Mouse (Mus musculus) gastrocnemius, postnatal 14 days (tissue): ENCODE data around the gene Ikbip. TPM values are rescaled to one million over a fixed set of nuclear protein-coding genes. Genes with fewer than 3 reads are reported as not detected.

Experiments
- DNase-seq: peaks from one replicate; pipeline ENCODE4 v3.0.0; 2021; ENCODE audit warnings: mixed read lengths
- intact Hi-C: fragments of 180-260 bp; cut with DNase I; formaldehyde crosslinking; loops from one replicate; pipeline ENCODE4 v1.15.1; 2025; ENCODE audit warnings: low total_unique reads
- total RNA-seq, 2 experiments: library from RNA; stranded (reverse); gene quantifications; 2 replicates each; pipeline ENCODE4 v1.2.3; 2021

Ikbip gene
- total RNA-seq, 2 experiments from 2014 or later: 16.2 to 18.2 TPM

DNA sequence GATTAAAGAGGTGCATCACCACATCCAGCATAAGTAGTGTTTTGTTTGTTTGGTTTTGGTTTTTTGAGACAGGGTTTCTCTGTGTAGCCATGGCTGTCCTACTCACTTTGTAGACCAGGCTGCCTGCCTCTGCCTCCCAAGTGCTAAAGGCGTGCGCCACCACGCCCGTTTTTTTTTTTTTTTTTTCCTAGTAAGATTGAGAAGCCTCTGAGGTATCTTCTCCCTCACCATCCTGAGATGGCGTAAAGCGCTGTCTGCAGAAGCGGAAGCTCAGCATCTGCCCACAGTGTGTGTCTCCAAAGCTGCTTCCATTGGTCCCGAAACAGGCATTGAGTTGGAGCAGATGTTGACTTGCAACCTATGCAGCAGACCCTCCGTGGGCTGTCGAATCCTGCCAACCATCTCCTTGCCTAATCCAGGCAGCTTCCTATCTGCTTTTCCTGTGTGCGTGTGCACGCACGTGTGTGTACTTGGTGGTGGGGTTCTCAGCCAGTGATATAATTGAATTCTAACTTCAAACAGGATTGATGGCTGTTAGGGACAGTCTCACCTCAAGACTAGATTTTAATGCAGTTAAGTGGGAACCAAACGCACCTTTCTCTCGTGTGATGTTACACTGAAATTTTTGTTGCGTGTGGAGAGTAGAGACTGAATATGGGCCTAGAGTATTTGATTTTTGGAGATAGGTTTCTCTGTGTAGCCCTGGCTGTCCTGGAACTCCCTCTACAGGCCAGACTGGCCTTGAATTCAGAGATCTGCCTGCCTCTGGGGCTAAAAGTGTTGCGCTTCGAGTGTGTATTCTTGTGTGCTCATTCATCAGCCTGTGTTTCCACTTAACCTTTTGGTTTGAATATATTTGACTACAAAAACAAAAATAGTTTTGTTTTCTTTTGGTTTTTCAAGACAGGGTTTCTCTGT lies 60.8 kb downstream of the Ikbip start:
- DNase-seq: no peak
- intact Hi-C loops: no loop called here

DNA sequence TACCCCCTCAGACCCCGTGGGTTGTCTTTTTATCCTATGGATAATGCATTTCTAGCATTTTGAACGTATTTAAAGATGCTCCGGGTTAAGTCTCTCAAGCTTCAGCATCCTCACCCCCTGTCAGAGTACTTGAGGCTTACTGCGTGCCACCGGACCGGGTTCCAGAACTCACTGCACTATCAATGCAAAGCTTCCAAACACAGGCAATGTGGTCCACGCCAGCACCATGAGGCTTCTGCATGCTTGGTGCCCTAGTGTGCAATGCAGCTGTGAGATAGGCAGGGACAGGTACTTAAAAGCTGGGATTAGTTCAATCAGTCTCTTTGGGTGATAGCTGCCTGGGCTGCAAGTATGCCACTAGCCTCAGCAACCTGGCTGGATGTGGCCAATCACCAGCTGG lies 62.7 kb downstream of the Ikbip start:
- DNase-seq: no peak
- intact Hi-C loops: no loop called here

Other genes starting within 250 kb of the Ikbip start
- gene Apaf1, start 170 bp upstream of the Ikbip start, total RNA-seq: 1 to 10 TPM; 5.8 TPM
- 1,000 to 10,000 TPM in 1 of 2 experiments, 100 to 1,000 TPM in 1; 888 to 1,041 TPM for gene Slc25a3, start 41.1 kb downstream of the Ikbip start, total RNA-seq
- gene Tmpo, start 98.4 kb downstream of the Ikbip start, total RNA-seq: 10 to 100 TPM; 56.9 to 66.7 TPM